Mouse (Mus musculus) right cerebral cortex, postnatal 25 days (tissue): ENCODE measurements around the gene Fer.
A peak's percentile ranks its signal among the peaks of the same experiment; 100 is the strongest.

Source experiments
- DNase-seq: peaks from one replicate; pipeline ENCODE4 v3.0.0; 2022

The Fer gene

DNA sequence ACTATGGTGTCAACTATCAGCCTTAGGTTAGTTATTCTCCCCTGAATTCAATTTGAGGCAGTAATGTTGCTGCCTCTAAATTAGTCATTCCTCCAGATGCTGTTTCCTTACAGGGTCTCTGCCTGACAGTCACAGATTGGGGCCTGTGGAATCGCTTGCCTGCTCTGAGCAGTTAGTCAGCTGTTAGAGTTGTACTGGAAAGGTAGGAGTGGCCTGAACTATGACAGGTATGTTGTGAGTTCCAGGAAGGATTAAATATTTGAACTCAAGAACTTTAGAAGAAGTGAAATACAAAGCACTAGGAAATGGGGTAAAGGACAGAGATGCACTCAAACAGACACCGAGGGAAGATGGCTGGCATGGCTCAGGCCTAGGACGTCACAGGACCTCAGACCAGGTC is 233.9 kb downstream of the Fer start:
- DNase-seq: no peak

DNA sequence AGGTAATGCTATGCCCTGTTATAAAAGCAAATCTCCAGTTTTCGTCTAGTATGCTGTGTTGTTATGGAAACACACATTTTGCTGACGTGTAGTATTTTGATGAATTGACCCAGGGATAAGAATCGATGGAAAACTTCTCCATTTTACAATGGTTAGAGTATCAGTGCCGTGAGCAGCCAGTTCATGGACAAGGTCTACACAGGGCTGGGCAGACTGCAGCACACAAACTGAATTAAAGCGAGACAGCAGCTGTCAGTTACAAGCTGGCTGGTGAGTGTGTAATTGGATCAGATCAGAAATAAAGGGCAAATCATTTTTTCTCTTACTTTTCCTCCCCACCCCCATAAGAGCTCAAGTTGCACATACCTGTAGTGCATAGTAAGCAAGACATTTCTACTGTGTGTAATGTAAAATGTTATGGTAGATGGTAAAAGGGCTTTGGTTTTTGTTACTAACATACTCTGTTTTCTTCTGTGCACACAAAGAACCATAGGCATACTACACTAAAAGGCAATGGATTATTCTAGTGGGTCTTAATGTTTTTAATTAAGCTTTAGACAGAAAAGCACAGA is 235.0 kb downstream of the Fer start:
- no peak for DNase-seq

DNA sequence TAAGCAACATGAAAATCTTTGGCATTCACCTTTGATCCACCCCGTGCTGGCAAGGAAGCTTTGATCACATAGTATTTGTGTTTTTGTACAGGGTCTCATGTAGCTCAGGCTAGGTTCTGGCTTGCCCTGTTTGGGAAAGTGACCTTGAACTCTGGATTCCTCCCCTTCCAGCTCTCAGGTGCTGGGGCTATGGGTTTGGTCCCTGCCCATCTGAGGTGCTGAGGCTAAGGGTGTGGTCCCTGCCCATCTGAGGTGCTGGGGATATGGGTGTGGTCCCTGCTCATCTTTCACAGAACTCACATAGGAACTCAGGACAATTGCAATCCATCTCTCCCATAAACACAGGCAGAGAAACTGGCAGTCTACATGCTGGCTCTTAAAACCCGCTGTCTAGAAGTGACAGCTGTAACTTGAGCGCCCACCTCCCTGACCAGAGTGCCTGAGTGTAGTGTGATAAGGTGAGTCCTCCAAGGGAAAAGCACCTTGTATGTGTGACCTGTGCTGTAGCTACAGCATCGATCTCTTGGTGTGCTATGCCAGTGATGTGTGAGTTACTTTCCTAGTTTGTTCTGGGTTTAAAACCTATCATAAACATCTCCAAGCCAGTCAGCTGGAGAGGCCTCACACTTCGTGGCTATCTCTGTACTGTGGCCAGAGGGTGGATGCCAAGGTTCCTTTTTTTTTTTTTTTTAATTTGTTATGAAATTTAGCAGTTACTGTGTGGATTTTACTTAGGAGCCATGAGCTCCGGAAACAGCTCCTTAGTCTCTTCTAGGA is 236.7 kb downstream of the Fer start:
- DNase-seq: no peak

DNA sequence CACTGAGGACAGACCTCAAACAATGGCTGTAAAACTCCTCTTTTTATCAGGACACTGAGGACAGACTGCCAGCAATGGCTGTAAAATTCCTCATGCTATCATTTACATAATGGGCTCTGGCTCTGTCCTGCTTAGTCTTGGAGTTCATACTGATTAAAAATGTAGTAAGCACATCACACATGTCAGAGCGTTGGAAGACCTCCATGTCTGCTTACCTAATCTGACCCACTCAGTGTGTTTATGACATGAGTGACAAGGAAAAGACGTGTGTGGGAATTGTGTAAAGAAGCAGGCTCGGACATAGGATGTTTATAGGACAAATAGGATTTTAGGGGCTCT is 237.3 kb downstream of the Fer start:
- DNase-seq: no peak

DNA sequence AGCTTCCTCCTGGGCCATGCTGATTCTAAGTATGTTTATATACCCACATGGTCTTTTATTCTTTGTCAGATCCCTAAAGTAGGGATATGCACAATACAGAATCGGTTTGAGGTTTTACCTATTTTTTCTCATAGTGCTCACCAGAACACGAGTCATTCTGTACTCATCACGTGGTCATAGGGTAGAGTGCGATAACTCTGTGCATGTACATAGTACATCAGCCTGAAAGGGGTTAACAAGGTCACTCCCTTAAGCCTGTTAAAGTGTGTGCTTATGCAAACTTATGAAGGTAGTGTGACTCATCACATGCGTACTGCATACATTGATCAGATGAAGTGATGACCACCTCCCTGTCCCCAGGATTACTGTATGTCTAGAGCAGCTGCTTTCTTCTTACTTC is 245.9 kb downstream of the Fer start:
- DNase-seq: no peak

DNA sequence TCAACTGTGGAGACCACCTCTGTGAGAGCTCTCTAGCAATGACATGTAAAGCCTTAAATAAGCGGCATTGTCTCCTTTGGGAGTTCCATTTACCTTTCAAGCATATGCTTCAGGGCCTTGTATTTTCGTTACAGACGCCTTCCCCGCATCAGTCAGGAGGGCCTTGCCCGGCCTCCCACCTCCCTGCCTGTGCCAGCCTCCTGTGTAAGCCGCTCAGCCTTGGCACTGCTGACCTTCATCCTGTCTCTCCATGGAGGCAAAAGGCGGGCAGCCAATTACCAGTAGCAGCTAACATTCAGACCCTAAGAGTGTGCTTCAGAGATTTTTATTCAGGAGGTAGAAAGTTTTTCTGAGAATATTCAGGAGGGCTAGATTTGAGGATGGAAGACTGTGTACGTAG is 247.0 kb downstream of the Fer start:
- DNase-seq: no peak

DNA sequence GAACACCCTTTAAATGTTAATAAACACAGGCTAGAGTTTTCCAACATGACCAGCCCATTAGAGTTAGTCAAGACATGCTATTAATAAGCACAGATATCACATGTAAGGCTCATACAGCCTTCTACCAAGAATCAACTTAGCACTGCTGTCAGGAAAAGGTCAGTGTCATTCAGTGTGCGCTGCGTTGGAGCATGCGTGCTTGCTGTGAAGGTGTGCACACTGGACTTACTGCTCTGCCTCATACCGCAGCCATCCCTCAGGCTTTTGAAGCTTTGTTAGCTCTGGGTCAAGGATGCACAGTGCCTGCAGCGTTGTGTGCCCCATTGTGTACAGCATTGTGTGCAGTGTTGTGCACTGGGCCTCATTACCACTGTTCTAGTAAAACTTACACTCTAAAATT is 250.8 kb downstream of the Fer start:
- no peak for DNase-seq

DNA sequence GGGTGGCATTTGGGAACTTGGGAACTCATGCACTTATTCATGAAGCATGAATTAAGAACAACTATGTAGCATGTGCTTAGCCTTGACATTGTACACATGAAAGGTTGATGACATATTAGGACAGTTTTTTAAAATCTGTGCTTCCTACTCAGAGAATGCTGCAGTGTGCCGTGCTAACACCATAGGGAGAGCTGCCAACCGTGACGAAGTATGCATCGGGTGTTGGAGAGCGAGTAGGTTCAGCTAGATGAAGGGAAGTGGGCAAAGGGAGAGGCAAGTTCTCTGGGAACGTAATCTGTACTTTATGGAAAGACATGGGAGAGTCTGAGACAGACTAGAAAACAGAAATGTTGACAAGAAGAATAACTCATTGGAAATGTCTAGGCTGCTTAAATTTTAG is 253.9 kb downstream of the Fer start:
- no peak for DNase-seq

DNA sequence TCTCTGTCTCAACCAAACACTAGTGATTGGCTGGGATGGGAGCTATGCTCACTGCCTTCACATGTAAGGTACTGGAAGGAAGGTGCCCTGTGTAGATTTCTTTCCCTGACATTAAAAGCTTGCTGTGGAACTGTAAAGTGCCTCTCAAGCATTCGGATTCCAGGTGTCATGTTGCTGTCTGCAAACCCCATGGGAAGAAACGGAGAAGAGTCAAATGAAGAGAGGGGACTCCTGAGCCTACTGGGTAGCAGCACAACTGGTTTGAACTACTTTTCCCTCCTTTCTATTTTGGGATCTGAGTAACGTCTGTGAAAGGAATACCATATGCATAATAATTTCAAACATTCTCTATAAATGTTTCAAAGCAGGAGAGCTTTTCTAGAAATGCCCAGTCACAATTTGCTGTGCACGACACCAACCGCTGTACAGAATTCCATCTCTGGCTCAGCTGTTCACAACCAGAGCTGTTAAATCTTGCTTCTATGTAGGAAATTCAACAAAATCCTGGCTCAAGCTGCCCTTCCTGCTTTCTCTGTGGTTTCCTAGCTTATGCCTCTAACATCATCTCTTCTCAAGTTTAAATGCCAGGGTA is 256.9 kb downstream of the Fer start:
- no peak for DNase-seq

DNA sequence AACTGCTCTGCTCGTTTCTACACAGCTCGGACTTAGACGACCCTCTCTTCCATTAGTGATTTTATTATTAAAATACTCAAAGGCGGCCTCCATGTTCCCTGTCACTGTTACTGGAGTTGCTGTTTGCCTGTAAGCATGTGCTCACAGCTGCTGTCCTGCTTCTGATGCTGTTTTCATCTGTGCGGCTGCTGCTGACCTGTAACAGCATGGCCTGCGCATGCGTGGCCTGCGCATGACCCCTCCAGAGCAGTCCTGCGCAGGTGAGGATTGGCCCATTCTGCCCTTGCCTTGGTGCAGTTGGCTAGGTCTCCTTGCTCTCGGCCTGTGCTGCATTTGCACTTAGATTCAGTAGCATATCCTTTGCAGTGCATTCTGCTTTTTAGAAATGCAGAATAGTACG is 259.7 kb downstream of the Fer start:
- no peak for DNase-seq

DNA sequence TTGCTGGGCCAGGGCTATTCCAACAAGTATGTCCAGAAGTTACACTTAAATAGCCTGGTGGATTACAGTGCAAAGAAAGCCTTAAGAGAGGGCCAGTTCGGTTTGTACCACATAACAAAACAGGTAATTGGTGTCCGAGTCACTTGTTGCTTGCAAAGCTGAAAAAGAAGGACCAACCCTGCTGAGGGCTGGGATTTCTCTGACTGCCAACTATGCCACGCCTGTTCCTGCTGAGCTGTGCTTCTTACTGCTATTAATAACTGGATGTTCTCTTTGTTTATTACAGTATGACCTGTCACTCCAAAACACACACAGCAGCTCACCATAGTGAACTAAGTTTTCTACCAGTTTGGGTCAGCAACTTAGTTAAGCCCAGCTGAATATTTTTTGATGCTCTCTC is 260.9 kb downstream of the Fer start:
- DNase-seq: no peak

DNA sequence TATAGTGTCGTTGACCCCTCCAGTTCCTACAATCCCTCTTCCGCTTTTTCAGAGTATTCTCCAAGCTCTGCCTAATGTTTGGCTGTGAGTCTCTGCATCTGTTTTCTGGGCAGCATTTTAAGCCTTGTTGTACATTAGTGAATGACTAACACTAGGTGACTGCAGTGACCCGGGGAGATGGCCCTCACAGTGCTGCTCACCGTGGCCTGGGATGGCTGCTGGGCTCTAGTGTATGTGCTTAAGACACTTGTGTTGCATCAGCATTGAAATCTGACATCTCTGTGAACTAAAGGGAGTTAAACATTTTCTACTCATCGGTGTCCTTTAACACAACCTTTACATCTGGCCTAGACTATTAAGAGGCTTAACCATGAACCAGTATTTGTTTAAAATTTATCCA is 264.0 kb downstream of the Fer start:
- DNase-seq: no peak

DNA sequence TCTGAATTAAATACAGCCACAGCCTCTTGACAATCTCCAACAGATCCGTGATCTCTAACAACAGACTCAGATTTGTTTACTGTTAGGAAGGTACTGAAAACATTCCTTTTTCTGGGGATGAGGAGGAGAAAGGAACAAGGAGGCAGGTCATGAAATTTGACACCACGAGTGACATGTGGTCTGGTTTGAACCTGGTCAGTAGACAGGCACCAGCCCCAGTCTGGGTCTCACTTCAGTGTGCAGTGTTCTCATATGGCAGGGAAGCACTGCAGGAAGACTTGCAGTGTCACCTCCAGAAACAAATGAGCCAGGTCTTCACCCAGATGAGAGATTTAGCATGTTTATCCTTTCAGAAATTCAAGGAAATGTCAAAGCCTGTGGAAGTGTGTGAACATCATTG is 266.9 kb downstream of the Fer start:
- DNase-seq: no peak

DNA sequence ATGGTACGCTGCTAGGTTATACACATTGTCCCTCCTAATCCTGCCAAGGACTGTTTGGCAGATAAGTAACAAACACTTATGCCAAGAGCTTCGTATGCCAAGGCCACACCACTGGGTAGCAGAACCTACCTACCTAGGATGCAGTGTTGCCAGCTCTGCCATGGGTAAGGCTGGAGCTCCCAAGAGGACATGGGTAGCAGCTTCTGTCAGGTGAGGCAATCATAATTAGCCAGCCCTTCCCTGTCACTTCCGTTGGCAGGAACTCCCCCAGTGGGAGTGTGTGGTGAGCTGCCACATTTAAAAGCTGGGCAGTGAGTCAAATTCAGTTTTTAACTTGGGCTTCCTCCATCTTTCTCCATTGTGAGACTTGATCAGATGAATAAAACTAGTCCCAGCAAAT is 267.5 kb downstream of the Fer start:
- DNase-seq: peak; percentile 75

DNA sequence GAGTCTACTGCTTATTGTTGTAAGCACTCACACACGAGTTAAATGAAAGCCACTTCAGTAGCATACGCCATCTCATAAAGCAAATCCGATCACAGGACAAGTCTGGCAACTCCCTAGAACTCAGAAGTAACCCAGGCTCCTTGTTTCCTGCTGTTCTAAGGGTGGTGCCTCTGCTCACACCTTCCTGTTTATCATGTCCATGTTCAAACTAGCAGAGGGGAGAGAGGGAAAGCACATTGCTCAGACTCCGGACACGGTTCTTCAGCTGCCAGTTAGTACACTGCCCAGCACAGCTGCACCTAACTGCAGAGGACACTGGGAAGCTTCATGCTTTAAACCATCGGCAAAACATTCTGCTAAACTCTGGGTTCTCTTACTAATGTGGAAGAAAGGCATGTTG is 269.3 kb downstream of the Fer start:
- DNase-seq: no peak

DNA sequence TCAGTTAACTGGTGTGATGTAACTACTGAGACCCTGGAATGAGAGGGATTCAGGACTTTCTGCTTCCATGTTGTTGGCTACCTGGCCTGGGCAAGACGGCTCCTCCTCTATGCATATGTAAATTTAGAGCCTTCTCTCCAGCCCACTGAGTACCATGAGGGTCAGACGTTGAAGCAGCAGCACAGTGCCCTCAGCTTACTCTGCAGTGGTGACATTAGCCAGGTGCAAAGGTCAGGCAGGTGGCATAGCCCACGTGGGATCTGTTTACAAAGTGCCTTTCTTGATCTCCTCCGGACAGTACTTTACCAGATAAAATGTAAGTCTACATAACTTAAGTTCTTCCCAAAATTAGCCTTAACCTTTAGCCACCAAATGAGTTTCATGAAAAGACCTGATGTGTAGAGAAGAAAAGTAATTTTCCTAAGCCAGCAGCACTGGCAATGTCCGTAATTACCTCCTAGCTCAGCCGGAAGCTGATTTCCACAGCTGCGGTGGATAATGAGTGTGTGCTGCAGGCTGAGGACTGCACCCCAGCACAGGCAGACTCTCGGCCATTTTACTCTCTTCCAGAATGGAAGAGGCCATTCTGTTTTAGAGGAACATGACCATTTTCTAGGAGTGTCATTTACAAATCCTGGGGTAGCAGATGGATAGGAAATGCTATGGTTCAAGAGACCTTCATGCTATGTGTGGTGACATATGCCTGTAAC is 273.2 kb downstream of the Fer start:
- DNase-seq: no peak

DNA sequence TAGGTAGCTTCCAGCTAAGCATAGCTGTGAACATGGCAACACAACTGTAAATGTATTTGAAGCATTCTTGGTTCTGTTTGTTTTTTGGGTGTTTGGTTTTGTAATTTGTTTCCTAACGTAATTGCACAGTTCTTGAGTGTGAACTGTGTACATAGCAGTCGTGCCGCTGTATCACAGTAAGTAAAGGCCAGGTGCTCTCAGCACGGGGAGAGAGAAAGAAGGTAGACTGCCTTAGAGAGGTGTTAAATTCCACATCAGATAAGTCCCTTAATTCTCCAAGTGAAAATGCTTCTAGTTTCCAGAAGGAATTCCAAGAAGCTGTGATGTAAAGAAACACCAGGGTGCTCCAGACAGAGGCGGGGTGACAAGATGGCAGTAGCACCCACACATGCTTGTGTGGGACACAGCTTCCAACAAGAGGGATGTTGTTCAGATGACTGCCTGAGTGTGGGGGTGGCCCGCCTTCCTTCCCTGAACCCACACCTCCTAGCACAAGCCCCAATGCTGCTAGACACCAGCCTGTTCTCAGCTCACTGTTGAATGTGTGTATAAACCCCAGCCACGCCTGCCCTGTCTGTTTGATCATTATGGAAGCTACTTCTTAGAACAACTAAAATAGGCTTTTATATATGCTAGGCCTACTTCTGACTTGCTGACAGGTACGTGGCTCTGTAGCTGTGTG is 275.3 kb downstream of the Fer start:
- no peak for DNase-seq

DNA sequence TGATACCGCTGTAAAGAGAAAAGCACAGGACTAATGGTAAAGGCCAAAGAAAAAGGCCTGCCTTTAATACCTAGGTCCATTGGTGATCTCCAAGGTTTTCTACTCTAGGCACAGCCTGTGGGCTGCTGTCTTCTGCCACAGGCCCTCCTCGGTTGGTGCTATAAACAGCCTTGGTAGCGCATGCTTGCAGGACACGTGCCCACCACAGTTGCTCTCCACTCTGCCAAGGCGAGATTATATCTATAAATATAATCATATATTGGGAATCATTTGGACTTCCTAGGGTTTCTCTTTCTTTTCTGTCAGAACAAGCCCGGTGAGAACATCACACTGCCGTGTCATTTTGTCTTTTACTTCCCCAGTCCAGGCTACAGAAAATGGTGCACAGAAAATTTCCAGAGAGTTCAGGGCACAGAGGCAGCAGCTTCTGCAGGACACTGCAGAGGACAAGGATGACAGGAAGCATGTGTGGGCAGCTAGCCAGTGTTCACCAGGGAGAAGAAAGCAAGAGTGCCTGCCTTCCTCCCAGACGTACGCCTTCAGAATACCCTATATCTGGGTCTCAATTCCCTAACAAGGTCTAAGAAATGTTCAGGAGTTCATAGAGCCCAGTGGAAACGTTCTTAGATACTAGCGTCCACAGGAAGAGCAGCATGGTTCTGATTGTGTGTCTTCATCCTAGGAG is 276.5 kb downstream of the Fer start:
- no peak for DNase-seq

DNA sequence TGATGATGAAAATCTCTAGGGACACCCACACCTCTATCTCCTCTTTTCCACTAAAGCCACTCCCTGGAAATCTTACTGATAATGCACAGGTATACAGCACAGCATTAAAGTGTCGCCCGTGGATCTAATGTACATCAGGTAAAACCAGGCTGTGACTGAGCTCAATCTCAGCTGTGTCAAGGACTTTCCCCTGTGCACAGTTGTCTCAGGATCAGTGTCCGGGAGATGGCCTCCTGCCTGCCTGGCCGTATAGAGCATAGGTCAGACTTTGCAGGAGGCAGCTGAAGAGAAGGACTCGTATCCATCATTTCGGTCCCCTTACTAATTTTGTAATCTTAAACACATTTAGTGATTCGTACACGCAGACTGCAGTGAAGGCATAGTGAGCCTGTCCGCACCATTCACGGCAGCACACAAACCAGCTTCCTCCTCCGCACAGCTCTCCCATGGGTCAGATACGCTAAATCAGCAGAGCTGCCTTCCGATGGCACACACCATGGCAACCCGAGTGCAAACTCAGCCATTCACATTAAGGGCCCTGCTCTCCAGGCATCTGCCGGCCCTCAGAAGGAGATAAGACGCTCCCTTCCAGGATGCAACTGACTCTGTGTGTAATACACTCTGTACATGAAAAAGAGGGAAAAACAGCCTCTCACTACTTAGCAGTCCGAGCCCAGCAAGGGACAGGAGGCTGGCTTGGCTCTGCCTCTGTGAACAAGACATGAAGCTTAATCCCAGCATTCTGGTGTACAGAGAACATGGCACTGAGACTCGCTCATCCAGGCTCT is 277.4 kb downstream of the Fer start:
- no peak for DNase-seq

DNA sequence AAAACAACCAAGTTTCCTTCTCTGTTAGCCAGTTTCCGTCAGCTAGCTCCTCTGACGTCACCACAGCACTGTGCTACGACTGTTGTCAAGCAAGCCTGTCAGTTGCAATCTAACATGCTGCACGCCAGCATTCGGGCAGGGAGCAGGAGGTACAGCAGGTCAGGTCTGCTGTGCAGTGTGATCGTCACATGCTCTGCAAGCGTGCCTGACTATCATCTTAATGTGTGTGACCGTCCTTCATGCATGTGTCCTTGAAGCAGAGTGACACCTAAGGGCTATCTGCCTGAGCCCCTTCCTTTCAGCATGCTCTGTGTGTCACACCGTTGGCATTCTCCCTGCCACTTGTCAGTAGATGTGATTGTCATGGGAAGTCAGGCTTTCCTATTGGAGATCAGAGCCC is 279.0 kb downstream of the Fer start:
- no peak for DNase-seq

DNA sequence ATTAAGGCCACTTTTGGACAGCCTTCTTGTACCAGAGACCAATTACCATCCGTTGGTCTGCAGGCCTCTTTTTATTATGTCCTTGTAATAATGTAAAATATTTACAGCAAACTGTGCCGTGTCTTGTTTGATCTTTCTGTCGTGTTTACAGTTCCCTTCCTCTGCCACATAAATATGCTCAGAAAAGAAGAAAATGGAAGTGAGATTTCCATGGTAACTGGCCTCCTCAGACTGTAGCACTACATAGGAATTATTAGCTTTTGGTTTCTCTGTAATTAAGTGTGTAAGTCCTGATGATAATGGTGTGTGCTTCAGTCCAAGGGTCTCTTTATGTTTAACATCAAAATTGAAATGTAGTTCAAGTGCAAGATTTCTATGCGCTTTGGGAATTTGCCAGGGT is 283.5 kb downstream of the Fer start:
- no peak for DNase-seq

DNA sequence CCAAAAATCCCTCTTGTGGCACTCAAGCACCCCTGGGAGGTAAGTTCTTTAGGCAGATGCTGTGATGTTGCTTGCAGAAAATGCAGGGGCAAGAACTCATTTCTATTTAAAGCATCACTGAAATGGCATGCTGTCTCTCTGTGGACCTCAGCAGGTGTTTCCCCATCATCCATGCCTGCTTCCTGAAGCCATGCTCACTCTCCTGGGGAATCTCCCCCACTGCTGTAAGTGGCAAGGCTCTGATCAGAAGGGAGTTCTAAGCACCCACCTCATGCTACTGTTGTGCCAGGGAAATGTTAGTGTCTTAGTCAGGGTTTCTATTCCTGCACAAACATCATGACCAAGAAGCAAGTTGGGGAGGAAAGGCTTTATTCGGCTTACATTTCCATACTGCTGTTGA is 287.9 kb downstream of the Fer start:
- DNase-seq: no peak
